Mouse (Mus musculus) embryonic stem cell, embryonic (primary cell): ENCODE data around the gene Lbh.

Experiments
- CTCF ChIA-PET, 4 experiments: fragments of 300-600 bp in 2 of 4; fragments of 350-600 bp in 2 of 4; sonication (Branson Sonifier 250); formaldehyde crosslinking; loops; one replicate each; lab custom pipeline; 2022; ENCODE audit warnings: inconsistent platforms in 2 of 4; lab: Charles Lee
- POLR2A ChIA-PET, 4 experiments: fragments of 300-600 bp in 2 of 4; fragments of 350-600 bp in 2 of 4; sonication (Branson Sonifier 250); formaldehyde crosslinking; loops; one replicate each; lab custom pipeline; 2022; ENCODE audit warnings: antibody characterized with exemption in 4 of 4, inconsistent platforms in 1 of 4; lab: Charles Lee

The Lbh gene

DNA sequence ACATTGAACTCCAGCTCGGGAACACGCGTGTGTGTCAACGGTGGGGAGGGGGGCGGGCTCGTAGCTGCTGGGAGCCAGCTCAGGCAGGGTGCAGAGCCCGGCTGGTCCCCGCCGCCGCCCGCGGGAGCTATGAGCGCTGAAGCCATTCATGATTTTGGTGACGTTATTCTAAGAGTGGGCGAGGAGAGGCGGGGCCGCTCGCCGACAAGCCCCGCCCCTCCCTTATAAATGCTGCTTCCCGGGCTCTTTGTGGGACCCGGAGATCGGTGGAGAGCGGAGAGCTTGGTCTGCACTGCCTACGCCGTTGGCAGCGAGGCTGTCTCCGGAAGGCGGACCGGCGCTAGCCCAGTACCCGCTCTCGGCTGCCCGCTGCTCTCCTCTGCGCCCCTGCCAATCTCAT is at the start of gene Lbh:
Gene Lbh (plus strand): TSS at position 253 of the 400 bp plus-strand sequence.
- ChIA-PET CTCF (interaction anchor here in 3 of 4 experiments (0.6 to 1.5 kb wide), 7 partner anchors 10 to 190 kb away, joined by 3 to 6 read pairs (median 3); partner anchors contain the start of gene Lclat1 (in 1 of the 3)), POLR2A (interaction anchor here in 3 of 4 experiments (0.6 to 2.6 kb wide), 36 partner anchors 9 to 1241 kb away, joined by 3 to 23 read pairs (median 4); partner anchors contain the start of genes Ypel5 (in 2 of the 3) and Lclat1 (in 1 of the 3))

DNA sequence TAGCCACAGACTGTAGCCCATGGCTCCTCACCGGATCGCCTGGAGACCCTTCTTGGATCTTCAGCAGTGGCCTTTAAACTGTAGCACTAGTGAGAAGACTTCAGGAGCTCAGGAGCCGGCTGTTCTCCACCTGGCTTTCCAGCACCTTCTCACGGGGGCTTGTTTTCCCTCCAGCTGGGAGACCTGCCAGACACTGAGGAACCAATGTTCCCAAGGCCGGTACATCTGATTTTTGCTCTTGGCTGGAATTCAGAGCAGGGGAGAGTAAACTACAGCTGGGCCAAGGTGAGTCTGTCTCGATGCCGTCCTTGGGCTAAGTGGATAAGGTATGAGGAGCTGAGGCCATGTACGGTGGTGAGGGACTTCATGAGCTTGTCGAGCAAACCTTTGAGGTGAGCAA is 39.1 kb upstream of the Lbh start:
- CTCF ChIA-PET = interaction anchor here in 1 of 4 experiments (0.5 to 0.6 kb wide), 2 partner anchors 234 to 1809 kb away, joined by 3 to 7 read pairs; no protein-coding TSS in a partner anchor
- POLR2A ChIA-PET = interaction anchor here in 2 of 4 experiments (1.1 to 1.6 kb wide), 5 partner anchors 11 to 42 kb away, joined by 3 to 6 read pairs (median 3); partner anchors contain the start of genes Lbh (in 1 of the 2) and Ypel5 (in 1 of the 2)

DNA sequence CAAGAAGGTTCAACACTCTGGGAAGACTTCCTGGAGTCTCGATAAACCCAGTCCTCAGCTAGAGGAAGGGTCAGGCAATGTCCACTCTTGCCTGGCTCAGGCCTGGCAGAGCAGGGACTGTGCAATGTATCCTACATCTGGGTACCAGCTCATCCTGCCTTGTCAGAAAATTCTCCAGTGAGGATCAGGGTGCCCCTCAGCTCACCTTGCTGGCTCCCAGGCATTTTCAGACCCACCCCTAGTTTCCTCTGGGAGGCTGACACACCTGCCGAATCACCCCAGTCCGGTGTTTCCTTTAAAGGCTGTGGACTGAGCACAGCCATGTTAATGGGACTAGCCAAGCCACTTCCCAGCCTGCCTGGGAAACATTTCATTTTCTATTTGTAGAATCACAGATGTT is 37.9 kb upstream of the Lbh start:
- ChIA-PET CTCF (no interaction called here), POLR2A (interaction anchor here in 2 of 4 experiments (1.4 to 1.6 kb wide), 4 partner anchors 9 to 43 kb away, joined by 3 to 6 read pairs (median 4); partner anchors contain the start of genes Lbh (in 1 of the 2) and Ypel5 (in 1 of the 2))

DNA sequence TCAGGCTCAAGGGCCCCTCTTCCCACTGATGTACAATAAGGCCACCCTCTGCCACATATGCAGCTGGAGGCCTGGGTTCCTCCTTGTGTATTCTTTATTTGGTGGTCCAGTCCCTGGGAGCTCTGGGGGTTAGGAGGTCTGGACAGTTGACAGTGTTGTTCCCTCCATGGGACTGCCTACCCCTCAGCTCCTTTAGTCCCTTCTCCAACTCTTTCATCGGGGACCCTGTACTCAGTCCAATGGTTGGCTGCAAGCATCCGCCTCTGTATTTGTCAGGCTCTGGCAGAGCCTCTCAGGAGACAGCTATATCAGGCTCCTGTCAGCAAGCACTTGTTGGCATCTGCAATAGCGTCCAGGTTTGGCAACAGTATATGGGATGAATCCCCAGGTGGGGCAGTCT is 37.1 kb upstream of the Lbh start:
- POLR2A ChIA-PET = interaction anchor here (1.0 to 1.9 kb wide), 5 partner anchors 9 to 38 kb away, joined by 3 to 7 read pairs (median 4); partner anchors contain the start of gene Lbh (in 1 of the 4)
- CTCF ChIA-PET = interaction anchor here in 1 of 4 experiments (1.5 kb wide), 1 partner anchor 128 kb away, joined by 6 read pairs; no protein-coding TSS in a partner anchor

DNA sequence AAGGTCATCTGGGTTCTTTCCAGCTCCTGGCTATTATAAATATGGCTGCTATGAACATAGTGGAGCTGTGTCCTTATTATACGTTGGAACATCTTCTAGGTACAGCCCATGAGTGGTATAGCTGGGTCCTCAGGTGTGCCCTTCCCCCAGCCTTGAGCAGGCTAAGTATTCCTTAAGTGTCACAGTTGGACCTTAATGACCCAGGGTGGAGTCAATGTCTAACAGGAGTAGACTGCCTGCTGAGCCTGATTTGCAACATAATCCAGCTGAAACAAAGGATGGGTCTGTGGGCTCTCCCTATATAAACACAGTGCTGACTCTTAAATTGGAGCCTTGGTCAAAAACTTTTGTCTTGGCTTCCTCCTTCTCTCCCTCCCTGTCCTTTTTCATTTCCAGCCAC is 36.3 kb upstream of the Lbh start:
- ChIA-PET CTCF (interaction anchor here in 2 of 4 experiments (0.7 to 1.5 kb wide), 2 partner anchors 127 to 686 kb away, joined by 4 to 6 read pairs; no protein-coding TSS in a partner anchor), POLR2A (interaction anchor here (0.8 to 1.9 kb wide), 8 partner anchors 10 to 226 kb away, joined by 3 to 7 read pairs (median 4); partner anchors contain the start of genes Lbh (in 1 of the 4), Lclat1 (in 1 of the 4) and Ypel5 (in 1 of the 4))

DNA sequence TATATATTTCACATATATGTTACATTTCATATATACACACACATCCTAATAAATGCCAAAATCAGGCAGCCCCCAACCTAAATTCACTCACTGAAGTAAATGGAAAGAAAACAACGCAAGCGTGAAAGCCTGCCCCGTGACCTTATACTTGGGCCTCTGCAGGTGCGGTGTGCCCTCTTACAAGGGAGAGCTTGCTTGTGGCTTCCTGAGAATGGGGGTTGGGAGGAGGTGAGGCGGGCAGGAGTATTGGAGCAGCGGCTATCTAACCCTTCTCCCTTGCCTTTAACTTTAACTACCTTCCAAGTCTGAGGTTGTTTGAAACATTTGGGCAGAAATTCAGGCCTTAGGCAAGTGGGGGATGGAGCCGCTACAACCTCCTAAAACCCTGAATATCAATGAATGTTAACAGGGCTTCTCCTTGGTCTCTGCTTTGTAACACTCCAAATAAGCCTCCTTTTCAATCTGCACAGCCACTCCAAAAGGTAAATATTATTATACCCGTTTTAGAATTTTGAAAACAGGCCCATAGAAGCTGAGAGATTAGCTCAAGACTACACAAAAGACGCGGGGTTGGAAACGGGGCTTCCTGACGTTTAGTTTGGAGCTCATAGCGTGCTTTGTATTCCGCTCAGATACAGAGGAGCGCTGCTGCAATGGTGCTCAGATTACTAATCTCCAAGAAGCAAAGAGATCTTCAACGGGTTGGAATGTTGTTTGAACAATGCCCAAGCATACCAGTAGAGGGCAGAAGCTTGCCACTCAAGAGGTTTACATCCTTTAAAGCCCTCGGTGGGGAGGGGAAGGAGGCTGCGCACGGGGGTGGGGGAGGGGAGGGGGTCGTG is 28.3 kb upstream of the Lbh start:
- POLR2A ChIA-PET = interaction anchor here in 3 of 4 experiments (0.6 to 1.1 kb wide), 5 partner anchors 10 to 1029 kb away, joined by 3 to 5 read pairs (median 3); partner anchors contain the start of gene Lbh (in 1 of the 3)
- CTCF ChIA-PET = interaction anchor here in 3 of 4 experiments (0.6 to 1.2 kb wide), 6 partner anchors 19 to 713 kb away, joined by 3 to 4 read pairs (median 4); no protein-coding TSS in a partner anchor

DNA sequence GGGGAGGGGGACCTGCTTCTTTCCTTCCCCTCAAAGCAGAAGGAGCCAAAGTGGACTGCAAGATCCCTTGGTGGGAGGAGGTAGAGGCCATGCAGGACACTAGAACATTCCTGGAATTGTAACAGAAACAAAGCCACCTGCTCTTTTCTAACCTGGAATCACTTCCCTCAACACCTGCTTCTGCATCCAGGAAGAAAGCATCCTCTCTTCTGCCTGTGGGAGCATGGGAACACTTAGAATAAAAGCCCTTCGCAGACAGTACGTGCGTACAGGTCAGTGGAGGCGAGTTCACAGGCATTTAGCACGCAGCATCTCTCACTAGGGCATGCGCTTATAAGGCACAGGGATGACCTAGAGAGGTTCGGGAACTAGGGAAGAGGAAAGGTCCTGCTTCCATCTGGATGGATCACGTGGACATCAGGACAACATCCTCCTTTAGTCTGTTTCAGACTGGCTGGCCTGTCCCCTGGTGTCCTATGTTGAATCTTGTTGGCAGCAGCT is 27.7 kb upstream of the Lbh start:
- ChIA-PET POLR2A (interaction anchor here in 3 of 4 experiments (0.6 to 1.1 kb wide), 4 partner anchors 19 to 1030 kb away, joined by 3 to 6 read pairs (median 4); no protein-coding TSS in a partner anchor), CTCF (interaction anchor here in 1 of 4 experiments (0.8 to 1.2 kb wide), 4 partner anchors 18 to 410 kb away, joined by 3 to 4 read pairs (median 3); no protein-coding TSS in a partner anchor)

DNA sequence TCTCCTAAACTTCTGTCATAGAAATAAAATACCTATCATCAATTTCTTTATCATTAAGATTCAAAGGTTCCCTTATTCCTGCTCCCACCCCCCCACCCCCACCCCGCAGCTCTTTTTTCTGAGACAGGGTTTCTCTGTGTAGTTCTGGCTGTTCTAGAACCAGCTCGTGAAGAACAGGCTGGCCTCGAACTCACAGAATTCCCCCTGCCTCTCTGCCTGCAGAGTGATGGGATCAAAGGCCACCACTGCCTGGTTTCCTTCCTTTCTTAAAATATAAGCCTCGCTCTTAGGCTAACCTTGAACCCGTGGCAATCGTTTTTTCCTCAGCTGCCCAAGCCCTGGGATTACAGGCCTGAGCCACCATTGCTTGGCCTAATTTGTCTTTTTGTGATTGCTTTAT is 26.5 kb upstream of the Lbh start:
- POLR2A ChIA-PET = no interaction called here
- CTCF ChIA-PET = no interaction called here

DNA sequence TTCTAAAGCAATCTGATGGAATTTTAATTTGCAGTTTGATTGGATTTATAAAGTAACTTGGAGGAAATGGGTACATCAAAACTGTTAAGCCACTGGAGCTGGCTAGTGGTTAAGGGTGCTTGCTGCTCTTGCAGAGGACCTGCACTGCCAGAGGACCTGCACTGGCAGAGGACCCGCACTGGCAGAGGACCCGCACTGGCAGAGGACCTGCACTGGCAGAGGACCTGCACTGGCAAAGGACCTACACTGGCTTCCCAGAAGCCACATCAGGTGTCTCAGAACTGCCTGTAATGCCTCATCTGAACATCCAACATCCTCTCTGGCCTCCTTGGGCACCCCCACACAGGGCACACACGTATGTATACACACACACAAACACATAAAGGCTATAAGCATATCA is 22.6 kb upstream of the Lbh start:
- ChIA-PET POLR2A (no interaction called here), CTCF (no interaction called here)

DNA sequence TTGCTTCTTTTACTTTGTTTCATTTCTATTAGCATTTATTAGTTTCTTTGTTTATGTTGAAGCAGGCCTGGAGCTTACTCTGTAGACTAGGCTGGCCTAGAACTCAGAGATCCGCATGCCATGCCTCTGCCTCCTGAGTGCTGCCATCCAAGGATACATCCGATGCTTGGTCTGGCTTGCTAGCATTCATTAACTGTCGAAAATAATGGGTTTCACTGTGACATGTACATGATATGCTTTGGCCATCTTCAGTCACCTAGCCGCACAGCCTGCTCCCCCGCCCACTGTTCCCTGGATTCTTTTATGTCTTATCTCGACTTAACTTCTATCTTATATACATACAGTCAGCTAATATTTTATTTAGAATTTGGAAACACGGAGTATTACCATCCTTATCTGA is 21.0 kb upstream of the Lbh start:
- ChIA-PET POLR2A (interaction anchor here in 1 of 4 experiments (1.1 kb wide), 1 partner anchor 21 kb away, joined by 4 read pairs; the partner anchor contains the start of gene Lbh), CTCF (no interaction called here)

DNA sequence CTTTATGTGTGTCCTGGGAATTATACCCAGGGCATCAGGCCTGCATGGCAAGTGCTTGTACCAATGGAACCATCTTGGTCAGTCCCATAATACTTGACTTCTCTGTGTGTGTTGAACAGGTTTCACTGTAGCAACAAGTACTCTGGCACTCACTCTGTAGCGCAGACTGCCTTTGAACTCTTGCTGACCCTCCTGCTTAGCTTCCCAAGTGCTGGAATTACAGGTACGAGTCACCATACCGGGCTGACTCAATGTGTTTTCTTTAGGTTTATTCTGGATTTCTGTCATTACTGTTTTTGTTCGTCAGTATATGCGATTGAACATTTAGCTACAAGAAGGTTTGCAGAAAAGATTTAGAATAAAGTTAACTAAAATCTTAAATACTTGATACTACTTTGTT is 20.1 kb upstream of the Lbh start:
- POLR2A ChIA-PET = interaction anchor here in 1 of 4 experiments (1.1 kb wide), 1 partner anchor 20 kb away, joined by 4 read pairs; the partner anchor contains the start of gene Lbh
- CTCF ChIA-PET = no interaction called here

DNA sequence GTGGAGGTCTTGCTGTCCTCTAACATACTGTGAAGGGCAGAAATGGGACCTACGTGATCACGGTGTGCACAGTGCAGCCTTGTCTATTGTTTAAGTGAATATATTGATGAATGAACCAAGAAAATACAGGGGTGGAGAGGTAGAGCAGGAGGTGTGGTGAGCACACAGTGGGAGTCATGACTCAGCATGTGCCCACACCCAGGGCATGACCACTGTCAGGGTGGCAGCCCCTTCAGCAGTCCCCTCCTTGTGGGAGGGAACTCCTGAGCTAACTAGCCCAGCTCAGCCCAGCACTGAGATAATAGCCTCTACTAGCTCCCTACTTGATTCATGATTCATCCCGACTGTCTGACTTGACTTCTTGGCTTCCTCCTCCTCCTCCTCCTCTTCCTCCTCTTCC is 19.3 kb upstream of the Lbh start:
- ChIA-PET CTCF (interaction anchor here in 1 of 4 experiments (0.9 kb wide), 1 partner anchor 35 kb away, joined by 3 read pairs; no protein-coding TSS in a partner anchor), POLR2A (interaction anchor here in 2 of 4 experiments (0.6 to 0.7 kb wide), 2 partner anchors 14 to 68 kb away, joined by 3 read pairs; no protein-coding TSS in a partner anchor)

DNA sequence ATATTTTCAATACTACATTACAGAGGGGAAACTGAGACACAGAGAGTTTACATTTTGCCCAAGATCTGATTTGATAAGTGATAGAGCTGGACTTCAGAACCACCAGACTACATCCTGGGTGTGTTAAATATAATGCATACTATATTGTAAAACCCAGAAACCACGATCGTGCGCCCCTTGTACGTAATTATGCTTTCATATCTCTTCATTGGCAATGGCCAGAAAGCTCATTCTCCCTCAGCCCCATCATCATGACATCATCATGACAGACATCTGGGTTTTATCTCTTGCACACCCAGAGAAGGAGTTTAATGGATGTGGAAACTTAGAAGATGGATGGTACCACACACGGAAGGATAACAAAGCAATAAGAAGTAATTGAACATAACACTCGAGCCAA is 17.1 kb upstream of the Lbh start:
- ChIA-PET POLR2A (no interaction called here), CTCF (no interaction called here)

DNA sequence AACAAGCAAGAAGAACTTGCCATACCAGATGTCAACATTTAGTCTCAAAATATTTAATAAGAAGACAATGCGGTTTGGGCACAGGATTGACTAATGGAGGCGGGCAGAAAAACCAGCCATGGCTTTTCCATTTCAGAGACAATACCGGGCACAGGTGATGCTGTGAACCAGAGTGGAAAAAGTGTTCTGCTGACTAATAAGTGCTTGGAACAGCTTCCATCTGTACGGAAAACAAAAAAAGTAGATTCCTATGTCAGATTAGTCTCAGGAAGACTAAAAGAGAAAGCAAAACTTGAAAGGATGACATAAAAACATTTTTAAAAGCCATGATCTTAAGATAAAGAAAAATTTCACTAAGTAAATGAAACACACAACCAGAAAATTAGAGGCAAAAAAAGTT is 16.4 kb upstream of the Lbh start:
- ChIA-PET POLR2A (no interaction called here), CTCF (no interaction called here)

DNA sequence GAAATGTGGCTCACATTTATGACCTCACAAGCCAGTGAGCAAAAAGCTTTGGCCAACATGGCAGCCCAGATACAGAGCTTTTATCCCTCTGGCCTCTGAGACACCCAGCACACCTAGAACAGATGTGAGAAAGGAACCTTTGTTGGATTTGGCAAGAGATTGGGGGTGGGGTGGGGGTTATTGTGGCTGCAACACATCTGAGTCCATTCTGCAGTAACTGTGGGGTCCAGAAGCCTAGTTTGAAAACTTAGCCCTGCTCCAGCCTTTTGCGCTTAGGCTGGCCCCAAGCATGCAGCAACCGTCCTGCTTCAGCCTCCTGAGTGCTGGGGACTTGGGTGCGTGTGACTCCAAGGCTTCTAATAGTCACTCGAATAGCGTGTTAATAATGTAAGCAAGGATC is 14.8 kb upstream of the Lbh start:
- ChIA-PET CTCF (interaction anchor here in 1 of 4 experiments (0.6 kb wide), 1 partner anchor 1758 kb away, joined by 3 read pairs; no protein-coding TSS in a partner anchor), POLR2A (no interaction called here)

DNA sequence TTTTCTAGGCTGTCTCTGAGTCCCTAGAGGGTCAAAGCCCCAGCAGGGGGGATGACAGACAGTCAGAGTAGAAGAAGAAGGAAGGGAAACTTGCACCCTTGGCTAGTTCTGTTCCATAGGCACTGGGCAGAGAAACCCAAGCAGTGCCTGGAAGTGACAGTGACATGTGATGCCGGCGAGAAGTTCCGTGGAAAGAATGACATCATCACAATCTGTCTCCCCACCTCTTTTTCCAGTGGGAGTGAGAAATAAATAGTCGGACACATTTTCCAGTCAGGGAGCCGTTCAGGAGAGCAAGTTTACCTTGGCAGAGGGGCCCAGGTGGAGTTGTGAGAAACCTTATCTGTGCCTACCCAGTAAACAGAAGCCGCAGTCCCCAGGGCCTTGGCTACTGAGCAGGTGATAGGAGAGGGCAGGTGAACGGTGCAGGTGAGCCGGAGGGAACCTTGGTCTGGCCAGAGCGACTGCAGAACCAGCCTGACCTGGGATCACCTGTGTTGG is 14.1 kb upstream of the Lbh start:
- ChIA-PET POLR2A (interaction anchor here in 1 of 4 experiments (1.5 kb wide), 1 partner anchor 14 kb away, joined by 6 read pairs; the partner anchor contains the start of gene Lbh), CTCF (no interaction called here)

DNA sequence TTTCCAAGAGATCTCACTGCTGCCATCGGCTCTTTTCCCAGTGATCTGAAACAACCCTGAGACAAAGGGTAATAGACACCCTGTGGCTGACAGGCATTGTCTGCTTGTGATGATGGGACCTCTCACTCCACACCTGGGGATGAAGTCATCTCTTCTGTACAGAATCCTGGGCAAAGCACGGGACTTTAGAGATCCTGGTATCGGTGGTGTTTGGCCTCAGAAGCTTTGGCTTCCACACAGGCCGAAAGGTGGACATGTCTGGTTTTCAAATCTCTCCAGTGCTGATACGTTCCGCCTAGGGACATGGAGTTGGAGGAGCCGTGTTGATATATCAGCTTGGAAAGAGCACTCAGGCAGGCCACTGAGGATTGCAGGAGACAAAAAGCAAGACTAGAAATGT is 13.2 kb upstream of the Lbh start:
- ChIA-PET CTCF (no interaction called here), POLR2A (interaction anchor here in 2 of 4 experiments (0.5 to 1.5 kb wide), 2 partner anchors 13 to 95 kb away, joined by 3 to 6 read pairs; partner anchors contain the start of gene Lbh (in 1 of the 2))
